Mouse (Mus musculus) small intestine, adult 2 months (tissue): ENCODE data around the gene Rbm7.
"Not testable (repeated sequence)": the region's sequence is repeated elsewhere in the genome, so short reads cannot be mapped to it uniquely, and the experiment has no call there.

ENCODE experiments used
- CTCF ChIP-seq: fragments of 200-500 bp; IDR thresholded peaks from 2 replicates; pipeline ENCODE4 v1.5.1; 2012; ENCODE audit warnings: low read depth, mild to moderate bottlenecking, control low read depth, inconsistent platforms, low read length, moderate library complexity, mixed read lengths; ENCODE audit not compliant: insufficient replicate concordance, insufficient read length; ENCODE audit errors: extremely low read depth
- POLR2A ChIP-seq: fragments of 200-500 bp; IDR thresholded peaks from 2 replicates; pipeline ENCODE4 v1.6.1; 2012; ENCODE audit warnings: low read depth, mild to moderate bottlenecking, control low read depth, inconsistent platforms, low read length, moderate library complexity

DNA sequence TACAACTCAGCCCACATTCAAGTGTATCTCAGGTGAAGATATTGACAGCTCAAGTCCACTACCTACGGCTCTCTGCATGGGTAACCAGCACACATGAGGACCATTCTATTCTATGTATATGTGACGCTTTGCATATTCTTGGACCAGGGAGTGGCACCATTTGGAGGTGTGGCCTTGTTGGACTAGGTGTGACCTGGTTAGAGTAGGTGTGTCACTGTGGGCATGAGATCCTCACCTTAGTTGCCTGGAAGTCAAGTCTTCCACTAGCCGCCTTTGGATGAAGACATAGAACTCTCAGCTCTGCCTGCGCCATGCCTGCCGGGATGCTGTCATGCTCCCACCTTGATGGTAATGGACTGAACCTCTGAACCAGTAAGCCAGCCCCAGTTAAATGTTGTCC is 27.6 kb downstream of the Rbm7 start:
- TF ChIP-seq POLR2A, CTCF: not testable (repeated sequence)
